Mouse (Mus musculus) right cerebral cortex, postnatal 36 days (tissue): ENCODE data around the gene Tmem37.
A peak's percentile ranks its signal among the peaks of the same experiment; 100 is the strongest.

ENCODE experiments used
- DNase-seq, 2 experiments: peaks; one replicate each; pipeline ENCODE4 v3.0.0; 2022; ENCODE audit warnings: low spot score in 2 of 2, mixed read lengths in 1 of 2

Gene Tmem37

DNA sequence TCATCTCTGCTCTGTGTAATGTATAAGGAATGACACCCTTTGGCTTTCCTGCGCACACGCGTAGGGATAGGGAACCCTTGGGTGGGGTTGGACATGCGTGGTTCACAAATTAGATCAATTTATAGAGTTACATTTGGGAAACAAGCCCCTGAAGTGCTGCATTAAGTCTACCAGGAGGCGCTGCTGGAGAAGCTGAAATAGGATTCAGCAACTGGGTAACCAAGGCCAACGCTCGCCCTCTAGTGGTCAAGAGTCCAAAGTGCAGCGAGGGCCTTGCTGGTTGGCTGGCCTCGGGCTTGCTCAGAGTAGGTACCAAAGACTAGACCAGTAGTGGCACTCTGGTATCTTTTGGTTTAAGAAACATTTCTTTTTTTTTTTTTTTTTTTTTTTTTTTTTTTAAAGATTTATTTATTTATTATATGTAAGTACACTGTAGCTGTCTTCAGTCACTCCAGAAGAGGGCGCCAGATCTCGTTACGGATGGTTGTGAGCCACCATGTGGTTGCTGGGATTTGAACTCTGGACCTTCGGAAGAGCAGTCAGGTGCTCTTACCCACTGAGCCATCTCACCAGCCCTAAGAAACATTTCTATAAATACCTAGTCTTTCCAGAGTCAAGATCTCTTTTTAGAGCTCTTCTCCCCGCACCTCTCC, 19.7 kb upstream of the Tmem37 start:
- DNase-seq: peak; percentile 78 to 80

GRCm38 (mm10) chr1:120090880-120091570, 17.2 kb upstream of the Tmem37 start:
- no peak for DNase-seq

DNA sequence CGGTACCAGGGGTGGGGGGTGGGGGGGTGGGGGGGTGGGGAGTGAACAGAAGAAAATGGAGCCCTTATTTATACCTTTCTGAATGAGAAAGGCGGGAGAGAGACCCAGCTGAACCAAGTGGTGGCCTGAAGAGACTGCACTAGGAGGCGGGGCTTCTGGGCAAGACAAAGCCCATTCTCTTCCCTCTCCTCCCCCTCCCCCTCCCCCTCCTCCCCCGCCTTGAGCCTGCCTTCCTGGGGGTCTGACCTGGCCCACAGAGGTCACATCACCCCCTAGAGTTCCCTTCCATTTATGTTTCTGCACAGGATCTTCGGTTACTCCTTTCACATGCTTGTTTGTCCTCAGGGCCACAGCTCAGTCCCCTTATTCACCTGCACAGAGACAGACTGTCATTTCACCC, 15.3 kb upstream of the Tmem37 start:
- no peak for DNase-seq

- no peak for DNase-seq
Observed at GRCm38 (mm10) chr1:120086644-120087043, 12.8 kb upstream of the Tmem37 start.

GRCm38 (mm10) chr1:120085696-120086095, 11.8 kb upstream of the Tmem37 start:
- no peak for DNase-seq

DNA sequence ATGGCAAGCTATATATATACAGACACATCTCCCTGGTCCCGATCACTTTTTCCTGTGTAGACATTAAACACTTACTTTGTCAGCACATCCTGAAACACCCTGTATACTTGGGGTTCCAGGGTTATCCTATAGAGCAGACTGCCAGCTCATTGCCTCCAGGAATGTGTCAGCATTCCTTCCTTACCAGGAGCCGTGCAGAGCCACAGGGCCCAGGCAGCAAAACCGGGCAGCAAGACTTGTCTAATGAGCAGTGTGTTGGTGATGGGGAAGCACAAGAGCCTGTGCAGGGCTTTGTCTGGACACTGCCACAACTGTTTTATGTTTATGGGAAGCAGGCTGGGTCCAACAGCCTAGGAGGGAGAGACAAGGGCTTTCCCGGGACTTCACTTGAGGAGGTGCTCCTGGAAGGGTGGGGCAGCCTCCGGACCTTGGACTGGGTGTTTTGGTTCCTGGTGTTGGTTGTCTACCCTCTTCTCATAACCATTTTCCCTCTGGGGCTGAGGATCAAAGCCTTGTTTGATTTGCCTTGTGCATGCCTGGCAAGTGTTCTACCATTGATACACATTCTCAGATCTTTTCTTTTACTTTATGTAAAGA, 10.1 kb upstream of the Tmem37 start:
- no peak for DNase-seq

GRCm38 (mm10) chr1:120082957-120083585, 9.2 kb upstream of the Tmem37 start:
- no peak for DNase-seq

GRCm38 (mm10) chr1:120080632-120081031, 6.8 kb upstream of the Tmem37 start:
- no peak for DNase-seq

DNA sequence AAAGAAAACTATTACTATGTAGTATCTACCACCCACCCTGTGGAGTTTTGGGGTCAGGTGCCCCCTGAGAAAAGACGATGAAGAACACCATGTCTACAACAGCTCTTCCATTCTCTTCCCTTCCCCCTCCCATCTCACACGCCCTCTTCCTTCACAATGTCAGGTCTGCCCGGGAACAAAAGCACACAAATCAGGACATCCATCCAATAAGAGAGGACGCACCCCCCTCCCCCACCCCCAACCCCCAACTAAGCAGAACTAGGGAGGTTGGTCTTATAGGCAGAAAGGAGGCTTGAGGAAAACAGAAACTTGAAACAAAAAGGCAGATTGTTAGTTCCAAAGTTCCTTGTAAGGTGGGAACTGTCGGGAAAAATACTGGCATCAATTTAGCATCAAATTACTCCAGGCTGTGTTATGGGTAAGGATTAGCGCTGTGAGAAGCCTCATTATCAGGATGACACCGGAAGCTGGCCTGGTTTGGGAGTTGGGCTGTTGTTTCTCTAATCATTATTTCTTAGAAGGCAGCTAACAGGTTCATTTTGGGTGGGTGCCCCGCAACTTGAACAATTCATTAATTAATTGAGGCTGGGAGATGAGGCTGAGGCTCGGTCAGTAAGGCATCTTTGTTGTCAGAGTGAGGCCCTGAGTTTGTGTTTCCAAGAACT, 4.0 kb upstream of the Tmem37 start:
- no peak for DNase-seq

- no peak for DNase-seq
Observed at GRCm38 (mm10) chr1:120075507-120075906, 1.6 kb upstream of the Tmem37 start.

DNA sequence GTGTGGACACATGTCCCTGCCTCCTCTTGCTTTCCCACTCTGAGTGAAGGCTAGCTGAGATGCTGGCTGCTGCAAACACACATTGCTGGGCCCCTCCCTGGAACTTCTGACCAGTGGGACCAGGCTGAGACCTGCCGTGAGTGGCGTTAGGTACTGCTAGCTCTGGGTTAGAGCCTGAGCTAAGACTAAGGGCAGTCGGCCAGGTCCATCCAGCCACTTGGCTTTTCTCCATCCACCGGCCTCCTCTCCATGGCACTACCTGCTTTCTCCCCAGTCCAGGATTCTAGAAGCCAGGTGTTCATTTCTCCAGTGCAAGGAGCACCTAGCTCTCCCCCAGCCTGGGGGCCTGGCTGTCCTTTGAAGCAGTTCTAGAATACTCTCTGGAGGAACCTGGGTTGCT, 1.1 kb upstream of the Tmem37 start:
- no peak for DNase-seq

- no peak for DNase-seq
Observed at GRCm38 (mm10) chr1:120074307-120074702, 431 bp upstream of the Tmem37 start.

DNA sequence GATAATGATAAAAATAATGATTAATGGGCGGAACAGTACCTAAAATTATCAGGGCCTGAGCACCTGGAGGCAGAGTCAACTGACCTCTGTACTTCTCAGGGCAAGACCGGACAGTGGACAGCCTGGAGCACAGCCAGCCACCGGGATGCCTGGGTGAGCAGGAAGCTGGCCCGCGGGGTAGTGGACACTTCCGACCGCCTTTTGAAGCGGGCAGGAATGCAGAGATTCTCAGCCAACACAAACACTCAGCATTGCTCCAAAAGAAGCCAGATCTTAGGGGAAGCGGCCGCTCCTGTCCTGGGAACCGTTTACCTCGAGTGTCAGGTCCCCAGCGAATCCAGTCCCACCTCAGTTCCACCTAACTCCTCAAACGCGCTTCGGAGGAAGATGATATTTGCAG, 974 bp downstream of the Tmem37 start:
- no peak for DNase-seq

GRCm38 (mm10) chr1:120071133-120071532, 2.7 kb downstream of the Tmem37 start:
- no peak for DNase-seq

DNA sequence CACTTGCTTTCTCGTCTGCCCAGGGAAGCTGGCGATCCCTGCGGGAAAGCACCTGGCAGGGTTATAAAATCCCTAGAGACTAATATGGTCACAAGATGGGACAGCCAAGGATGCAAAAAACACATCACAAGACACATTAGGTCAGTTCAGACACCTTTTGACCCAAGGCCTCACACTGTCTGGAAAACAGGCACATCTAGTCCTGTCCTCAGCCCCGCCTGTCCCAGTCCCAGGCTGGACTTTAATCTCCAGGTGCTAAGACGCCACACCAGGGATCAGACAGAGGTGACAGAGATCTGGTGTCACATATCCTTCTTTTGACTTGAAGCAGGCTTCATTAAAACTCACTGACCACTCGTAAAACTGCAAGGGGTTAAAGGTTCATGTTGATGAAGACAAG, 3.7 kb downstream of the Tmem37 start:
- DNase-seq: no peak

DNA sequence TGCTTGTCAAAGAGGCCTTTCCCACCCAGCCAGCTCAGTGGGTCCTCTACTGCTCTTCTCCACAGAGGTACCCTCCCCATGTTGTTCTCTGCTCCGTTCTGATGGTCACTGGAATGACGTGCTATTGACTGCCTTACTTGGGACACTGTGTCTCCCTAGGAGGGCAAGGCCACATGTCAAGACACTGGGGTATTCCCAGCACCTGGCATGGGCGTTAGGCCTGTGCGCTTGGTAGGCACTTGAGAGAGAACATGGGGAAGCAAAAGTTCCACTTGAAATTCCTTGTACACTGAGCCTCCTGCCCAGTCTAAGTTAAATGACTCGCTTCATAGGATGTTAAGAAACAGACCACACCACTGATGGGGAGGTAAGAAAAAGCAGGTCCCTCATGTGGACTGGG, 4.8 kb downstream of the Tmem37 start:
- no peak for DNase-seq

GRCm38 (mm10) chr1:120066625-120067024, 7.2 kb downstream of the Tmem37 start:
- DNase-seq: no peak

- no peak for DNase-seq
Observed at GRCm38 (mm10) chr1:120066159-120066558, 7.7 kb downstream of the Tmem37 start.

DNA sequence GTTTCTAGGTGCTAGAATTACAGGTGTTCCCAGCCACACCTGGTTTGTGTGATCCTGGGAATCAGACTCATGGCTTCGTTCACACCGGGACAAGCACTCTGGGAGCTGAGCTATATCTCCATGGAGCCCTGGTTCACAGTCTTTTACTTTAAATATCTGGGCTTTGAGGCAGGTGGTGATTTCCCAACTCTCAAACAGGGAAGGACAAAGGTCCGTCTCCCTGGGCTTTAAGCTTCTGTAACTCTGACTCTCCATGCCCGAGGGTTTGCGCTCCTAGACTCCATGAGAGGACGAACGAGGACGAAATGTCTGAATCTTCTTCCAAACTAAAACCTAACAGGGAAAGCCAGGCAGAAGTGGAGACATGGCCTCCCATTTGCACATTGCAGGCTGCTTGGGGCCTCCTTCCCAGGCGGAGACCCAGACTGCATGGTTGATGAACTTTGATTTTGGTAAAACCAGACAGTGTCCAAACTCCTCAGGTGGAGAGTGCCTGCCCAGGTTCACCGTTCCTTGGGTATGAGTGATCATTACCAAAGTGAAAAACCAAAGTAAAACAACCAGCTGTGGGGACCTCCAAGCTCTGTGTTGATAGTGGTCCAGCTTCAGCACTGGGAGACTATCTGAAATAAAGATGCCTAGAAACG, 9.7 kb downstream of the Tmem37 start:
- no peak for DNase-seq

DNA sequence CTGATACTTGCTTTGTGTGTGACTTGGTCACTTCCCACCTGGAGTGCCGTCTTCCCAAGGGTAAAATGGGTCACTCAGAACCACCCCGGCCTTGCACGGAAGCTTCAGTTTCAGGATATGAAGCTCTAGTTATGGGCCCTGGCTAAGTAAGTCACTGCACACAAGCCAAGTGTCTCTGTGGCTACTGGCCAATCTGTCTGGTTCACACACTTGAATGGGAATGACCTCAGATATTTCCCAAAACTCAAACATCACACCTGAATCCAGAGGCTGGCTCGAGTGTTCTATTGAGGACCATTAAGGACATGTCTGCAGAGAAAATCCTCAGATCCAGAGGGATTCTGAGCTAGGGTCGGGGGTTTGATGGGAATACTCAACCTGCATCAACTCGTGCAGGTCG, 11.6 kb downstream of the Tmem37 start:
- DNase-seq: no peak

DNA sequence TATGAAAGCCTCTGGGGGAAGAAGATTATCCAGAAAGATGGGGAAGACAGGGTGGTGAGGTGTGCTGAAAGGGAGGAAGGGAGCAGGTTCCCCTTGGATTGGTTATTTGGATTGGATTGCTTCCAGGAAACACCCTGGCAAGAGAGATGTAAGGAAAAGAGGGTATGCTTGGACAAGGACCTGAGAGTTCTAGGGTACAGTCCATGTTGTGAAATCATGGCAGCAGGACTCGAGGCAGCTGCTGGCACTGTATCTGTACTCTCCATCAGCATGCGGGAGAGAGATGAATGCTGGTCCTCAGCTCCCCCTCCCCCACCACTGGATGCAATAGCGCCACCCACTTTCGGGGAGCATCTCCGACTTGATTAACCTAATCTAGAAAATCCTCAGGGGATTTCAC, 13.2 kb downstream of the Tmem37 start:
- DNase-seq: no peak
